Mouse (Mus musculus): ENCODE data around the gene Phf10. TPM values are rescaled to one million over a fixed set of nuclear protein-coding genes. Genes with fewer than 3 reads are reported as not detected.
"Not testable (repeated sequence)": the region's sequence is repeated elsewhere in the genome, so short reads cannot be mapped to it uniquely, and the experiment has no call there.

Gene Phf10
- 10 to 100 TPM; 45.1 to 45.4 TPM for total RNA-seq (2021)

DNA sequence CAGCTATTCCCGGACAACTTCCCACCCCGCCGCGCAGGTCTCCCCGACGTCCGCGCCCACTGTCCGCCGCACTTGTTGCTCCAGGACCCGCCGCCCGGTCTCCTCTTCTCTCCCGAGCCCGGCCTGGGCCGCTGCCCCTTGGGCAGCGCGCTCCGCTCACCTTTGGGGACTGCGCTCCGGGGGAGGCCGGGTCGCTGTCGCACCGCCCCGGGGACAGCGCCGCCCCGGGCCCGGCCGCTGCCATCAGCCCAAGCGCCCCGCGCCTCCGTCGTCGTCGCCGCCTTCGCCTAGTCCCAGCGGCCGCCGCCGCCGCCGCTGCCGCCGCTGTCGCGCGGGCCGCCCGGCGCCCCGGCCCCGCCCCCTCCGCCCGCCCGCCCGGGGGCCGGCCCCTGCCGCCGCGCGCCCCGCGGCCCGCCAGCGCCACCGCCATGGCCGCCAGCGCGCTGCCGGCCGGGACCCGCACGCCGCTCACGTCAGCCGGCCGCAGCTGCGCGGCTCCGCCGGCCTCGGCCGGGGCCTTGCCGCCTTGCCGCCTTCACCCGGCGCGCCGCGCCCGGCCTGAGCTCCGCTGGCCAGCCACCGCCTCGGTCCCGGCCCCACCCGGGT is at the start of gene Phf10:
TSS of gene Phf10 (minus strand) at position 323 of the 606 bp plus-strand sequence.
- DNase-seq (ENCODE audit: low spot score); intact Hi-C loops (cut with DNase I): not testable (repeated sequence)

DNA sequence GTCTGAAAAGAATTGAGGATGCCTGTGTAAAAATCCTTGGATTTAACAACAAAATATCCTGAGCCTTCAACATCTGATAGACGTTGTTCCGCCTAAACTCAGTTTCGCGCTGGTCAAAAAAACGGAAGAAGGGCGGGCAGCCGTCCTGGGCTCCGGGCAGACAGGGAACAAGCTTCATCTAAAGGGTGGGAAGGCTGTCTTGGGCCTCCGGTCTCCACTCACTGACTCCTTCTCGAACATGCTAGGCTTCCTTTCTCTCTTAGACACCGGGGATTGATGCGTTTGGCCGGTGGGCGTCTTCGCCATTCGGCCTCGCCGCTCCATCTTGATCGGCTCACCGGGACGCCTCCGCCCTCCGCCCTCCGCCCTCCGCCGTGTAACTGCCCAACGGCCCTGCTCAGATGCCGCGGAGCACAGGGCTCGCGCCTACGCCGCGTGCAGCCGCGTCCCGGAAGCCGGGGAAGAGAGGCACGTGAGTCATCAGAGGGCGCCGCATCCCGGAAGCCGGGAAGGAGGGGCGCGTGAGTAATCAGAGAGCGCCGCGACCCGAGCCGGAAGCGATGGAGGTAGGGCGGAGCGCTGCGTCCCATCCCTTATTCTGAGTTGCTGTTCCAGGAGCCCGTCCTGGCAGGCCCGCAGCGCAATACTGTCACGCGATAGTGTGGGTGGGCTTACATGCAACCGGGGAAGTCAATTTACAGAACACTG is 48.8 kb upstream of the Phf10 start, which contains the start of gene Gm3435:
TSS of gene Gm3435 (plus strand) at position 471 of the 708 bp plus-strand sequence.
- intact Hi-C loops (cut with DNase I); DNase-seq (ENCODE audit: low spot score): not testable (repeated sequence)

DNA sequence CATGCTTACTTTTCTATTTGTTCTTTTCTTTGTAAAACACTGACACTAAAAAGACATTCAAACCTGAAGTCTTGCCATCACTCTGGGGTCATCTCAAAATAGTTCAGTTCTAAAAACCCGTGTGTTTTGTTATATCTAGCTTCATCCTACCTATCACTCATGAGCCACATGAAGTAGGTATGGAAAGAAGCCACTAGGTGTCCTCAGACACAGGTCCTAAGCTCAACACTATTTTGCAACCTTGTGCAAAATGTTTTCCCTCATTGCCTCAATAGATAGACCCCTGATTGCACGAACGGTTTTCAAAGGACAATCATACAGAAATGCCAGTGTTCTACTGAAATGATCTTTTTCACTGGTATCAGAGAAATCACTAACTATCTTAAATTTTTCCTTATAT is 48.0 kb upstream of the Phf10 start:
- DNase-seq (ENCODE audit: low spot score); intact Hi-C loops (cut with DNase I): not testable (repeated sequence)

GRCm38 (mm10) chr17:15000047-15000446 is 39.0 kb upstream of the Phf10 start:
- DNase-seq (ENCODE audit: low spot score); intact Hi-C loops (cut with DNase I): not testable (repeated sequence)

DNA sequence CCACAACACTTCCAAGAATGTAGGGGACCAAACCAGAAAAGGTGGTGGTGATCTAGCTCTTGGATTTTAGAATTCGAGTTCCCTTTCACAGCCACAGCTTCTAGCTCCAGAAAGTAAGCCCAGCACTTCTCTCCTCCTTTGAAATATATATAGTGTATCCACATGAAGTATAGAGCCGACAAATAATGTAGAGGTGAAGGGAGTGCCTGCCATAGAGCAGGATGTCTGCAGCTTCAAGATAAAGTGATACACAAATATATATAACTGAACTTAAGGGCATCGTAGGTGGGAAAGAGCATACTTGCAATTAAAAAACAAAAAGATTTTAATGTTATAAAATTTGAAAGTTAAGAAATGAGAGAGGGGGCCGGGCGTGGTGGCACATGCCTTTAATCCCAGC is 33.1 kb upstream of the Phf10 start:
- DNase-seq (ENCODE audit: low spot score); intact Hi-C loops (cut with DNase I): not testable (repeated sequence)

DNA sequence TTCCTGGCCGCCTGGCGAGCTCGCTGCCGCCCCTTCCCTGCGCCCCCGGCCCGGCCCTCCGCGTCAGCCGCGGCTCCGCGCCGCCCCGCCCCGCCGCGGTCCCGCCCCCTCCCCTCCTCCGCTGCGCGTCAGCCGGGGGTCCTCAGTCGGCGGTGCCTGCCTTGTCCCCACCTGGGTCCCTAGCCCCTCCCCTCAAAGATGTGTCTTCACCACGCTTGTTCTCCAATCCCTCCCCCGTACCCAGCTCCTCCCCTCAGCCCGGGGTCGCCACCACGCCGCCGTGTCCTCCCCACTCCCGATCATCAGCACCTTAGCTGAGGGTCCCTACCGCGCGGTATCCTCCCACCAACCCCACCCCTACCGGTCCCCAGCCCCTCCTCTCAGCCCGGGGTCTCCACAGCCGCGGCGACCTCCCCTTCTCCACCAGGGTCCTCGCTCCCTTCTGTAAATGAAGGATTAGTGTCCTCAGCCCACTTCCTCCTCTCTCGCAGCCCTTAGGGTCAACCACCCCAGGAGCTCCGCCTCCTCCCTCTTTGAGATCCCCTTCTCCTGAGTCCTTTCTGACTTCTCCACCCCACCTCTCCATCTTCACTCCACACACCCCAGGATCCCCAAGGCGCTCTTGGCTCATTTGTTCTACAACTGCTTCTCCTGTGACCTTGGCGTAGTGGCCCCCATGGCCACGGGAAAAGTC is 32.2 kb upstream of the Phf10 start:
- DNase-seq (ENCODE audit: low spot score); intact Hi-C loops (cut with DNase I): not testable (repeated sequence)

DNA sequence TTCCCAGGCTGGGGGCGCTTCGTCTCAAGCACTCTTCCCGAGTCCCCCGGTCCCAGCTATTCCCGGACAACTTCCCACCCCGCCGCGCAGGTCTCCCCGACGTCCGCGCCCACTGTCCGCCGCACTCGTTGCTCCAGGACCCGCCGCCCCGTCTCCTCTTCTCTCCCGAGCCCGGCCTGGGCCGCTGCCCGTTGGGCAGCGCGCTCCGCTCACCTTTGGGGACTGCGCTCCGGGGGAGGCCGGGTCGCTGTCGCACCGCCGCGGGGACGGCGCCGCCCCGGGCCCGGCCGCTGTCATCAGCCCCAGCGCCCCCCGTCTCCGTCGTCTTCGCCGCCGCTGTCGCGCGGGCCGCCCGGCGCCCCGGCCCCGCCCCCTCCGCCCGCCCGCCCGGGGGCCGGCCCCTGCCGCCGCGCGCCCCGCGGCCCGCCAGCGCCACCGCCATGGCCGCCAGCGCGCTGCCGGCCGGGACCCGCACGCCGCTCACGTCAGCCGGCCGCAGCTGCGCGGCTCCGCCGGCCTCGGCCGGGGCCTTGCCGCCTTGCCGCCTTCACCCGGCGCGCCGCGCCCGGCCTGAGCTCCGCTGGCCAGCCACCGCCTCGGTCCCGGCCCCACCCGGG is 31.6 kb upstream of the Phf10 start:
- DNase-seq (ENCODE audit: low spot score); intact Hi-C loops (cut with DNase I): not testable (repeated sequence)

GRCm38 (mm10) chr17:14990116-14990702 is 29.1 kb upstream of the Phf10 start:
- DNase-seq (ENCODE audit: low spot score); intact Hi-C loops (cut with DNase I): not testable (repeated sequence)

- intact Hi-C loops (cut with DNase I); DNase-seq (ENCODE audit: low spot score): not testable (repeated sequence)
Measured at GRCm38 (mm10) chr17:14978362-14979038, 17.4 kb upstream of the Phf10 start, which contains the start of the genes 9030025P20Rik and Gm3417. 9030025P20Rik (plus strand) TSS chr17:14978468. Gm3417 (minus strand) TSS chr17:14978790.

- intact Hi-C loops (cut with DNase I): not testable (repeated sequence)
Measured at GRCm38 (mm10) chr17:14977718-14978361, 16.8 kb upstream of the Phf10 start.

DNA sequence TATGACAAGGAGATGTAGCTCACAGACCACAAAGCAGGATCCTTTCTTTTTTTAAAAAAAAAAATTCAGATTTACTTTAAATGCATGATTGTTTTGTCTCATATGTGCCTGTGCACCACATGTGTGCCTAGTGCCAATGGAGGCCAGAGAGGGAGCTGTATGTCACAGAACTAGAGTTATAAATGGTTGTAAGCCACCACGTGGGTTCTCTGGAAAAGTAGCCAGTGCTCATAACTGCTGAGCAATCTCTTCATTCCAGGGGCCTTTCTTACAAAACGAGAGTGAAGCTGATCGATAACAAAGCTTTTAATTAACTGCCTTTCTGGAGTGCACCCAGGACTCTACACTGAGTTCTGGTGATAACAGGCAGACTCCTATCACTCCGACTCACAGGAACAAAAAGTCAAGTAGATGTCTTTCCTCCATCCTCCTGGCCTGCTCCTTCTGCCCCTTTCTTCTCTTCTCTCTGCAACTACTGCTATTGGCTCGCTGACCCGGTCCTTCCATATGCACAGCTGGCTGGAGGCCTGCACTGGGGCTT is 7.4 kb upstream of the Phf10 start:
- not testable (repeated sequence) for DNase-seq (ENCODE audit: low spot score)

More at GRCm38 (mm10) chr17:14977718-14978361, 16.8 kb upstream of the Phf10 start:
- DNase-seq (ENCODE audit: low spot score): not testable (repeated sequence)

GRCm38 (mm10) chr17:14961557-14962154 is 583 bp upstream of the Phf10 start:
- DNase-seq (ENCODE audit: low spot score); intact Hi-C loops (cut with DNase I): not testable (repeated sequence)

More for the DNA sequence above, 7.4 kb upstream of the Phf10 start:
- intact Hi-C loops (cut with DNase I): not testable (repeated sequence)

GRCm38 (mm10) chr17:14960520-14960919 is 553 bp downstream of the Phf10 start:
- DNase-seq (ENCODE audit: low spot score): peak; percentile 16
- intact Hi-C loops (cut with DNase I): no loop called here

DNA sequence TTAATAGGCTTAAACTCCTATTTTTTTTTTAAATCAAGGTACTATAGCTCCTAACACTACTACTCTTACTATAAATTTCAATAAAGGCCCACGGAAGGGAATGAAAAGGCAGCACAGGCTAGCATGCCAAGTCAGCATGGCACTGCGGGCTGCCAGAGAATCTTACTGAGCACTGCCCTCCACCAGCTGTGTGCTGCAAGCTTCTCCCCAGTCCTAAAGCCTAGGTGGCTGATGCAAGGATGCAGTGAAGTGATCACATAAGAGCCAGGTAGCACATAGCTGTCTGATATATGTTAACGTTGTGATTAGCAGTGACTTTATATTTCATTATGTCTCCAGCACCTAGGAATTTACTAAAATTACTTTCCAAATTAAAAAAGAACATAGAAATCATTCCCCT is 1.1 kb downstream of the Phf10 start:
- no peak for DNase-seq (ENCODE audit: low spot score)
- intact Hi-C loops (cut with DNase I): no loop called here

DNA sequence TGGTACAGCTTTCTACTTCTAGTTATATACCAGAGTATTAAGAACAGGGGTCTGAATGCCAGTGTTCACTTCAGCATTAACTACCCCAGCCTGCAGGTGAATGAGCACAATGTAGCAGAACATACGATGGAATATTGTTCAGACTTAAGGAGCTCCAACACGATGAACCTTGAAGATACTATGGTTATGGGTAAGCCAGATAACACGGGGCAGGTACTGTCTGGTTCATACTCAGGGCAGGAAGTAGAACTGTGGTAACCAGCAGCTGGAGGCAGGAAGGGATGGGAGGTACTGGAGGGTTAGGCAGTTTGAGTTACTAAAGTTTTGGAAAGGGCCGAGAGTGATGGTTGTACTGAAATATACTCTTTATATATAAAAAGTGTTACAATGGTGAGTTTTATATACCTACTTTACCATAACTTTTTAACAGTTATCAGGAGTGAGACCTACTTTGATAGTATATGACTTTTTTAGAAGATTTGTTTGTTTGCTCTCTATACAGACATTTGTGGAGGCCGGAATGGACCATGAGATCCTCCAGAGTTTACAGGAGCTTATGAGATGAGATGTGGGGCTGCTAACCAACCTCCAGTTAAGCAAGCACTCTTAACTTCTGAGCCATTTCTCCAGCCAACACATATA is 2.3 kb downstream of the Phf10 start:
- intact Hi-C loops (cut with DNase I): no loop called here
- no peak for DNase-seq (ENCODE audit: low spot score)

DNA sequence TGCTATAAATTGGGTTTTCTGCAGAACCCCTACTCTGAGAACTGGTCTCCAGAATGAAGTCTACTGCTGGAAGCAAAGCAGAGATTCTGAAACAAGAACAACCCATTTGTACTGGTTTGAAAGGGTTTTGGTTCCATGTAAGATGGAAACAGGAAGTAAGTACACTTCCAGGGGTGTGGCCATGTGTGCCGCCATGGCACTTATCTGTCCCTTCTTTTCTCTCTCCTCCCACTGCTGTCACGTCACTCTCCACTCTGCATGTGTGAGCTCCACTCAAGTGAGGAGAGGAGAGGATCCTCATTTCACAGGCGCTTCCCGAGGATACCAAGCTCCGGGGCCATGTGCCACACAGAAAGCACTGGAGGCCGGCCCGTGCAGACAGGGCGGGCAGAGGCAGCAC is 7.6 kb downstream of the Phf10 start:
- no peak for DNase-seq (ENCODE audit: low spot score)
- intact Hi-C loops (cut with DNase I): no loop called here

DNA sequence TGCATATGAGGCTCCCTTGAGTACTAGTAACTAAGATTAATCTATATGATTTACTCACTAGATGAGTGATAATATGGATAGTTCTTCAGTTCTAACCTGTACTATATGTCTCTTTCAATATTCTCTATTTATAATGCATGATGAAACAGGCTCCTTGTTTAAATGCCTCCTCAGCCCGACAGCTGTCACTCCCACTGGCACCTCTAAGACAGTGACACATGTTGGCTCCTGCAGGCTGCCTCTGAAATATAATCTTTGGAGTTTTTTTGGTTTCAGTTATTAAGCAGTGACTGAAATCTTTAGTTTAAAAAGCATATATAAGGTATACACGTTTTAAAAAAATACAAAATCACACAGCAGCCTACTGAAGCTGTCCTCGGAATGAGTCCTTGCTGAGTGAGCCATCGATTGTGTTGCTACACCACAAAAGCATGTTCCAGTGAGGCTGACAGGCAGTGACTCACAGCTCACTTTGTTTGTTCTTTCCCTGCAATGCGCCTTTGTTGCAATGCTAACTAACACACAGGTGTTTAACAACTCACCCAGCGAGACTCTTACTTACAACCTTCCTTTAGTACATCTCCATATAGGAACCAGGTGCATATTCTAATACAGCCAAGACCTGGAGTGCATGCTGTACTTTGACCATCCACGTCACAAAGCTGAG is 11.8 kb downstream of the Phf10 start:
- DNase-seq (ENCODE audit: low spot score): no peak
- intact Hi-C loops (cut with DNase I): no loop called here
